Mouse (Mus musculus) neural tube, embryonic 12.5 days (tissue): ENCODE results near the gene Hsd11b2. TPM values are rescaled to one million over a fixed set of nuclear protein-coding genes. Genes with fewer than 3 reads are reported as not detected.

Experiments used
- ATAC-seq: fragments of 200-750 bp; cut with Nextera tagmentation; 2 replicates; pipeline ENCODE4 v1.8.0; 2017; ENCODE audit warnings: low read depth, mild to moderate bottlenecking, moderate TSS enrichment, moderate library complexity; ENCODE audit not compliant: low FRiP score
- H3K27ac ChIP-seq: fragments of 300-500 bp; sonication (generic); 2 replicates; pipeline ENCODE4 v1.5.1; 2016
- H3K27me3 ChIP-seq: fragments of 300-500 bp; sonication (generic); replicated peaks from 2 replicates; pipeline ENCODE4 v1.6.1; 2016; ENCODE audit warnings: mild to moderate bottlenecking
- H3K36me3 ChIP-seq: fragments of 300-500 bp; sonication (generic); 2 replicates; pipeline ENCODE4 v1.6.1; 2016; ENCODE audit warnings: mild to moderate bottlenecking
- H3K4me1 ChIP-seq: fragments of 300-500 bp; sonication (generic); 2 replicates; pipeline ENCODE4 v1.6.1; 2016
- H3K4me2 ChIP-seq: fragments of 300-500 bp; sonication (generic); replicated peaks from 2 replicates; pipeline ENCODE4 v1.6.1; 2016; ENCODE audit warnings: mild to moderate bottlenecking
- H3K4me3 ChIP-seq: fragments of 300-500 bp; sonication (generic); 2 replicates; pipeline ENCODE4 v1.5.1; 2016
- H3K9ac ChIP-seq: fragments of 300-500 bp; sonication (generic); 2 replicates; pipeline ENCODE4 v1.6.1; 2016; ENCODE audit warnings: mild to moderate bottlenecking
- H3K9me3 ChIP-seq: fragments of 300-500 bp; sonication (generic); 2 replicates; pipeline ENCODE4 v1.6.1; 2016; ENCODE audit warnings: mild to moderate bottlenecking
- WGBS: fragments of 180-500 bp; shearing (Covaris S2); methylation state at CpG from one replicate; pipeline ENCODE4 v1.1.7; 2016; 5-methylcytosine and 5-hydroxymethylcytosine counted together
- polyA plus RNA-seq: library from polyadenylated mRNA; unstranded; fragments of >200 nt; fragmentation: Nextera tagmentation; extraction: Ambion mirVana; gene quantifications from 2 replicates; pipeline ENCODE4 v1.2.1, GENCODE M21; 2016

Hsd11b2 gene
- polyA plus RNA-seq, 1 experiment from 2014 or later: 23.8 TPM

GRCm38 (mm10) chr8:105489281-105489680 lies 29.3 kb upstream of the Hsd11b2 start:
- WGBS: 42% methylated on average over 1 of the region's 1 CpGs
- no peak overlapping the region for H3K4me2 ChIP-seq
- H3K27ac ChIP-seq: no peak overlapping the region
- no peak for ATAC-seq
- H3K36me3 ChIP-seq: no peaks in the 10 kb centered on the region
- no peak overlapping the region for H3K4me3 ChIP-seq
- no peaks in the 10 kb centered on the region for H3K27me3 ChIP-seq
- no peak overlapping the region for H3K9ac ChIP-seq
- H3K9me3 ChIP-seq: no peaks in the 10 kb centered on the region
- H3K4me1 ChIP-seq: 0 out of 2 replicates have a peak, but pooled peaks cover 3% of the 10 kb centered on the region

GRCm38 (mm10) chr8:105493495-105493894 lies 25.1 kb upstream of the Hsd11b2 start:
- Histone ChIP-seq H3K9ac (no peak overlapping the region), H3K4me1 (peaks cover 15% of the 10 kb centered on the region), H3K36me3 (no peaks in the 10 kb centered on the region), H3K27me3 (no peaks in the 10 kb centered on the region), H3K27ac (no peak overlapping the region), H3K4me3 (no peak overlapping the region), H3K9me3 (no peaks in the 10 kb centered on the region), H3K4me2 (no peak overlapping the region)
- ATAC-seq: no peak
- WGBS: 54% methylated on average over 3 of the region's 3 CpGs

DNA sequence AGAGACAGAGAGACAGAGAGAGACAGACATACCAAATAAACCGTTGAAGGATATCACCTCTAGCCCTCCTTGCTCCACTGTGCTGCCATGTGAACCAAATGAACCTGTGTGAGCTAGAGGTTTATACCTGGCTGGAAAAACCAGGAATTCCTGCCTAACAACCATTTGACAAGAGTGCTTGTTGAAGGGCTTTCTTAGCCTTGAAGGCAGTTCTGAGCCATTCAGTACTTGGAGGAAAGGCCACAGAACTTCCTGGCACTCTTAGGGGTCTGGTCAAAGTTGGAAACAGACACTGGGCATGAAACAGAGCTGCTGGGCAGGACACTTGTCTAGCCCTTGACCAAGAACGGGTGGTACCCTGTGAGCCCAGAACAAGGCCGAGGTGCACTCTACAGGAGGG lies 24.0 kb upstream of the Hsd11b2 start:
- Histone ChIP-seq H3K9me3 (no peaks in the 10 kb centered on the region), H3K4me2 (no peak overlapping the region), H3K4me1 (peaks cover 15% of the 10 kb centered on the region), H3K4me3 (no peak overlapping the region), H3K36me3 (no peaks in the 10 kb centered on the region), H3K27me3 (no peaks in the 10 kb centered on the region), H3K9ac (no peak overlapping the region), H3K27ac (no peak overlapping the region)
- no peak for ATAC-seq
- WGBS: 82% methylated on average over 3 of the region's 3 CpGs

DNA sequence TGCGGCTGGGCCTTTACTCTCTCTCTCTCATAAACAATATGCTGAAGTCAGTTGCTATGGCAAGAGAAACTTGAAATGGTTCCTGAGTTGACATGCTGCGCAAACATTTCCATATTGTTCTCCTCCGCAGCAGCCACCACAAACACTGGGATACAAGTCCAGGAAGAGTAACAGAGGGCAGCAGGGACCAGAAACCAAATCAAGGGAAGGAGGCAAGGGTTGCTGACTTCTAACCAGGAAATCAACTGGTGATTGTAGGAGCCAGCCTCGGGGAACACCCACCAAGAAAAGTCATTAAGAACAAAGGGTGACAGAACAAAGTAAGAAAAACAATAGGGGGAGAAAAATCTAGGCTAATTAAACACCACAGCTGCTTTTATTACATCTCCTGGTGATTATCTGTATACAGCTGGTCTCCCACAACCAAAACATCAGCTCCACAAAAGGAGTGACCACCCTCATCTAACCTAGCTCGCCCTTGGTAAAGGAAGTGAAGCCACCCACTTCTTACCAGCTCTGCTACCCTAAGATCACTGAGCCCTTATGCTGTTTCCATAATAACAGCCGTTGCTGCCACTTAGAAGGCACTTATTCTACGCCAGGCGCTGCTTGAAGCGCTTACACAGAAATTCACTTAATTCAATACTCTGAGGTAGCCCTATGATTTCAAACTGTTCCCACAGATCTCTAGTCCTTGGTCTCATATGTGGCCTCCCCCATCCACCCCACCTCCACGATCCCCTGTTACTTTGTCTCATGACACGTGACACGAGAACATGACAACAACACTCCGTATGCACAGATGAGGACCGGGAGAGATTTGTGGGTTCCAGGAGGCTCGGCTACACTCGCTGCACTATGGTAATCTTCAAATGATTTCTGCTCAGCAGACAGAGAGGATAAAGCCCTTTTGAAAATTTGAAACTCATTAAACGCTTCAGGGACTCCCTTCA lies 22.9 kb upstream of the Hsd11b2 start:
- 0 out of 2 replicates have a peak, but pooled peaks have one; percentile 49 for ATAC-seq
- Histone ChIP-seq H3K36me3 (no peaks in the 10 kb centered on the region), H3K4me1 (peaks cover 15% of the 10 kb centered on the region), H3K27me3 (no peaks in the 10 kb centered on the region), H3K4me3 (peak overlapping the region; percentile 80), H3K27ac (no peak overlapping the region), H3K9me3 (no peaks in the 10 kb centered on the region), H3K9ac (peak overlapping the region; percentile 81; the same call in 1 of the 2 replicates), H3K4me2 (peak overlapping the region; percentile 96)
- 24% methylated on average over 17 of the region's 17 CpGs for WGBS

DNA sequence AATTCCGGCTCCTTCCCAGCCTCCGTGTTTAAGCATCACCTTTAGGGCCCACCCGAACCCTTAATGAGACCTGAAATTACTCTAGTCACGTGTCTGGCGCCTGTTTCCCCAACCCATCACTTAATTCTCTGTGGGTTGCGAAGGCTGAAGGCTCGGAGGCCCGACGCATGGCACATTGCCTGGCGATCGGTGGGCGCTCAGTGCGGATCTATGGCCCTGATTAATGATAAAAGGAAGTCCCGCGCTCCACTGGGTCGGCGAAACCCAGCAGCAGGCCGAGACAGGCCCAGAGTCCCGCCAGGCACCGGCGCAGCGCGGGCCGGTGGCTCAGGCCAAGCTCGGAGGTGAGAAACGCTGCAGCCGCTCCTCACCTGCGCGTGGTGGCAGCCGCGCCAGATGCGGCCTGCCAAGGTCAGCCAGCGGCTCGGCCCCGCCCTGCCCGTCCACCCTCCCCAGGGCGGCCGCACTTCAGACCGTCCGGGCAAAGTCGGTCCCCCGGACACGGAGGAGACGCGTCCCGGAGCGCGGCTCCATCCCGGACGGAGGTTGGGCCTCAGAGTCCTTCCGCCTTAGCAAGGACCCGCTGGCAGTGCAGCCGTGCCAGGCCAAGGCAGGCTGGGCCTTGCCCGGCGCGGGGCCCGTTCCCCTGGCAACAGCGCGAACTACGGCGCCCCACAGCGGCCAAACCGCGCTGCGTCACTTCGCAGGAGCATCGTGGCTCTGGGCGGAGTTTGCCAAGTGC lies 21.9 kb upstream of the Hsd11b2 start, which contains the start of gene Zdhhc1:
Gene Zdhhc1, minus strand, starts transcription at position 464 of the 742 bp plus-strand sequence.
- Histone ChIP-seq H3K9me3 (no peaks in the 10 kb centered on the region), H3K4me1 (peaks cover 15% of the 10 kb centered on the region), H3K9ac (peak within 1 kb of the TSS; percentile 81), H3K27me3 (no peaks in the 10 kb centered on the region), H3K27ac (peak within 1 kb of the TSS; percentile 33; the same call in 1 of the 2 replicates), H3K4me3 (peak within 1 kb of the TSS; percentile 80), H3K36me3 (no peaks in the 10 kb centered on the region), H3K4me2 (peak within 1 kb of the TSS; percentile 96)
- WGBS: under 1% methylated on average over 68 of the region's 68 CpGs
- peak; percentile 88 for ATAC-seq

GRCm38 (mm10) chr8:105499787-105500186 lies 18.8 kb upstream of the Hsd11b2 start:
- Histone ChIP-seq H3K9me3 (no peaks in the 10 kb centered on the region), H3K4me2 (no peak overlapping the region), H3K4me3 (no peak overlapping the region), H3K27me3 (no peaks in the 10 kb centered on the region), H3K36me3 (no peaks in the 10 kb centered on the region), H3K4me1 (peaks cover 15% of the 10 kb centered on the region), H3K9ac (no peak overlapping the region), H3K27ac (no peak overlapping the region)
- ATAC-seq: no peak
- WGBS: 76% methylated on average over 12 of the region's 12 CpGs

DNA sequence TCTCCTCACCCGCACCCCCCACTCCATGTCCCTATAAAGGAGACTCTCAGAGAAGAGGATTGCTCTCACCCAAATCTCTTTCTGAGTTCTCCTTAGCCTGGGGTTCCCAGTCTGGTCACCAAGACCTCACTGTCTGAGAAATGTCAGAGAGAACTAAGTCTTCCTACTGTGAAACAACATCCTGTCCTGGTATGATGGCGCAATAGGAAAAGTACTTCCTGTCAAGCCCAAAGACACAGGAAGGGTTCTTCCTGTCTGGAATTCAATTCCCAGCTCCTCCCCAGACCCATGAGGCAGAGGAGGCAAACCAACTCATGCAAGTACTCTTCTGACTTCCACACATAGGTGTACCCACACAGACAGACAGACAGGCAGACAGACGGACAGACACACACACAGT lies 13.9 kb upstream of the Hsd11b2 start:
- Histone ChIP-seq H3K27me3 (no peaks in the 10 kb centered on the region), H3K36me3 (no peaks in the 10 kb centered on the region), H3K9me3 (no peaks in the 10 kb centered on the region), H3K9ac (no peak overlapping the region), H3K27ac (no peak overlapping the region), H3K4me1 (peaks cover 10% of the 10 kb centered on the region; the same call in 1 of the 2 replicates), H3K4me2 (no peak overlapping the region), H3K4me3 (no peak overlapping the region)
- 89% methylated on average over 3 of the region's 3 CpGs for WGBS
- no peak for ATAC-seq

- Histone ChIP-seq H3K4me1 (peaks cover 10% of the 10 kb centered on the region; the same call in 1 of the 2 replicates), H3K27ac (no peak overlapping the region), H3K4me3 (no peak overlapping the region), H3K4me2 (no peak overlapping the region), H3K36me3 (no peaks in the 10 kb centered on the region), H3K9ac (no peak overlapping the region), H3K27me3 (no peaks in the 10 kb centered on the region), H3K9me3 (no peaks in the 10 kb centered on the region)
- WGBS: 78% methylated on average over 6 of the region's 6 CpGs
- ATAC-seq: no peak
Observed at GRCm38 (mm10) chr8:105506977-105507376, 11.6 kb upstream of the Hsd11b2 start.

DNA sequence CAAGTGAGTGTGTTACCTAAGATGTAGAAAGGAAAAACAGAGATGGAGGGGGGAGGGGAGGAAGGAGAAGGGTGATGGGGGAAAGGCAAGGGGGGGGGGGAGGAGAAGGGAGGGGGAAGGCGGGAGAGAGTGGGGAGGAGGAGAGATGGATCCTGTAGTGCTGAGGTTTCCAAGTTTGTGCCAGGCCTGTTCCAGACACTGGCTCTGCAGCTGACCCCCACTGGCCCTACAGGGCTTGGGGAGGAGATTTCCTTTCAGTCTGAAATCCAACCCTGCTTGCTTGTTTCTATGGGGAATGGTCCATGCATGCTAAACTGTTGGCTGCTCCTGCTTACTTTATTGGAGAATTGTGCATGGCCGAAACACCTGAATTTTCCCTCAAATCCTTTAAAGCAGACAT lies 9.8 kb upstream of the Hsd11b2 start:
- H3K9me3 ChIP-seq: no peaks in the 10 kb centered on the region
- H3K27ac ChIP-seq: no peak overlapping the region
- WGBS: 77% methylated on average over 1 of the region's 2 CpGs
- H3K27me3 ChIP-seq: no peaks in the 10 kb centered on the region
- no peak overlapping the region for H3K4me2 ChIP-seq
- H3K36me3 ChIP-seq: no peaks in the 10 kb centered on the region
- no peak overlapping the region for H3K4me3 ChIP-seq
- peaks cover 10% of the 10 kb centered on the region; the same call in 1 of the 2 replicates for H3K4me1 ChIP-seq
- no peak for ATAC-seq
- H3K9ac ChIP-seq: no peak overlapping the region

- 56% methylated on average over 12 of the region's 12 CpGs for WGBS
- H3K9ac ChIP-seq: no peak overlapping the region
- no peak overlapping the region for H3K27ac ChIP-seq
- no peaks in the 10 kb centered on the region for H3K27me3 ChIP-seq
- no peak for ATAC-seq
- H3K4me2 ChIP-seq: no peak overlapping the region
- no peaks in the 10 kb centered on the region for H3K9me3 ChIP-seq
- H3K4me1 ChIP-seq: peaks cover 10% of the 10 kb centered on the region; the same call in 1 of the 2 replicates
- no peaks in the 10 kb centered on the region for H3K36me3 ChIP-seq
- no peak overlapping the region for H3K4me3 ChIP-seq
Observed at GRCm38 (mm10) chr8:105509997-105510735, 8.4 kb upstream of the Hsd11b2 start.

DNA sequence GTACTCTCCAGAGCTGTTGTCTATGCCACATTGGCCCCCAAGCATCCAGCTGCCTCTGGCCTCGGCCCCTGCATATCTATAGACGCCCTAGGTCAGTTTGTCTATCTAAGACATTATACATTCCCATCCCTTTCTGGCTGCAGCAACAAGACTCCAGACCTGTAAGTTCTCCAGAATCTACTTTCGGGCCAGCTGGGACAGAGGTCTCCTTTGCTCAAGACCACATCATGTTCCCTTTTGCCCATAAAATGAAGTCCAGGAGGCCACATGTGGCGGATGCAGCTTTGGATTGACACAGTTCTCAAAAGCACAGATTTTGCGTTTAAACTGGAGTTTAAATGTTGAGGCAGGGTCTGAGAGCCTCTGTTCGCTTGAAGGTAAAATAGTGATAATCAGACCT lies 4.4 kb upstream of the Hsd11b2 start:
- Histone ChIP-seq H3K9ac (no peak overlapping the region), H3K4me2 (no peak overlapping the region), H3K9me3 (no peaks in the 10 kb centered on the region), H3K4me1 (peaks cover 34% of the 10 kb centered on the region), H3K36me3 (no peaks in the 10 kb centered on the region), H3K4me3 (no peak overlapping the region), H3K27ac (no peak overlapping the region), H3K27me3 (peaks cover 10% of the 10 kb centered on the region; the same call in 1 of the 2 replicates)
- ATAC-seq: no peak
- 85% methylated on average over 6 of the region's 6 CpGs for WGBS
